Mouse (Mus musculus) neural tube, embryonic 15.5 days (tissue): ENCODE data around the gene Clock. TPM values are rescaled to one million over a fixed set of nuclear protein-coding genes. Genes with fewer than 3 reads are reported as not detected.
A peak's percentile ranks its signal among the peaks of the same experiment; 100 is the strongest.

Experiments
- ATAC-seq: fragments of 200-750 bp; cut with Nextera tagmentation; 2 replicates; pipeline ENCODE4 v1.8.0; 2017; ENCODE audit warnings: mild to moderate bottlenecking, moderate TSS enrichment, moderate library complexity; ENCODE audit not compliant: low FRiP score
- H3K27ac ChIP-seq: fragments of 300-500 bp; sonication (generic); replicated peaks from 2 replicates; pipeline ENCODE4 v1.5.1; 2015; ENCODE audit warnings: mild to moderate bottlenecking, inconsistent platforms
- H3K27me3 ChIP-seq: fragments of 300-500 bp; sonication (generic); replicated peaks from 2 replicates; pipeline ENCODE4 v1.6.1; 2015; ENCODE audit warnings: inconsistent platforms
- H3K36me3 ChIP-seq: fragments of 300-500 bp; sonication (generic); 2 replicates; pipeline ENCODE4 v1.6.1; 2015; ENCODE audit warnings: inconsistent platforms
- H3K4me1 ChIP-seq: fragments of 300-500 bp; sonication (generic); 2 replicates; pipeline ENCODE4 v1.6.1; 2015; ENCODE audit warnings: inconsistent platforms
- H3K4me2 ChIP-seq: fragments of 300-500 bp; sonication (generic); 2 replicates; pipeline ENCODE4 v1.6.1; 2015; ENCODE audit warnings: inconsistent platforms, mild to moderate bottlenecking, moderate library complexity
- H3K4me3 ChIP-seq: fragments of 300-500 bp; sonication (generic); replicated peaks from 2 replicates; pipeline ENCODE4 v1.5.1; 2015; ENCODE audit warnings: mild to moderate bottlenecking, inconsistent platforms
- H3K9ac ChIP-seq: fragments of 300-500 bp; sonication (generic); replicated peaks from 2 replicates; pipeline ENCODE4 v1.6.1; 2015; ENCODE audit warnings: mild to moderate bottlenecking, inconsistent platforms
- H3K9me3 ChIP-seq: fragments of 300-500 bp; sonication (generic); replicated peaks from 2 replicates; pipeline ENCODE4 v1.6.1; 2016; ENCODE audit warnings: inconsistent platforms
- WGBS: fragments of 180-500 bp; shearing (Covaris S2); methylation state at CpG from one replicate; pipeline ENCODE4 v1.1.7; 2015; ENCODE audit warnings: mixed read lengths; 5-methylcytosine and 5-hydroxymethylcytosine counted together
- polyA plus RNA-seq: library from polyadenylated mRNA; unstranded; fragments of >200 nt; fragmentation: Nextera tagmentation; extraction: Ambion mirVana; gene quantifications from 2 replicates; pipeline ENCODE4 v1.2.1, GENCODE M21; 2015

The Clock gene
- polyA plus RNA-seq, 1 experiment from 2014 or later, result 15.0 TPM

DNA sequence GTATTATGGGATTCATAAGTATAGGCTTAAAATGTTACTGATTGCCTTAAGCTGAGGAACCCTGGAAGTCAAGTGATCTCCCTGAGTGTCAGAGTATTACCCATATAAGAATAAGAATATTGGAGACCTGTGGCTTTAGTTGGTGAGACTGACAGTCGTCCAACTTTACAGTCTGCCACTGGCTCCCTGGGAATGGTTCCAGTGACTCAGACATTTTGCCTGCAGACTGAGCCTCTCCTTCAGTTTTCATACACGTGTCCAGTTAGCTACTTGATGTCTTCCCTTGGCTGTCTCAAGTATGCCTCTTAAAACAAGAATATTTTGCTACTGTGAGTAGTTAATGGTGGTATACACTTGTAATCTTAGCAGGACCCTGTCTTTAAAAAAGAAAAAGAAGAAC lies 3.6 kb upstream of the Clock start:
- WGBS, result 63% methylated on average over 2 of the region's 2 CpGs
- Histone ChIP-seq H3K36me3 (no peaks in the 10 kb centered on the region), H3K27ac (no peak overlapping the region), H3K4me1 (peaks cover 8% of the 10 kb centered on the region), H3K27me3 (no peaks in the 10 kb centered on the region), H3K4me2 (no peak overlapping the region), H3K9me3 (no peaks in the 10 kb centered on the region), H3K9ac (no peak overlapping the region), H3K4me3 (no peak overlapping the region)
- ATAC-seq, result no peak

DNA sequence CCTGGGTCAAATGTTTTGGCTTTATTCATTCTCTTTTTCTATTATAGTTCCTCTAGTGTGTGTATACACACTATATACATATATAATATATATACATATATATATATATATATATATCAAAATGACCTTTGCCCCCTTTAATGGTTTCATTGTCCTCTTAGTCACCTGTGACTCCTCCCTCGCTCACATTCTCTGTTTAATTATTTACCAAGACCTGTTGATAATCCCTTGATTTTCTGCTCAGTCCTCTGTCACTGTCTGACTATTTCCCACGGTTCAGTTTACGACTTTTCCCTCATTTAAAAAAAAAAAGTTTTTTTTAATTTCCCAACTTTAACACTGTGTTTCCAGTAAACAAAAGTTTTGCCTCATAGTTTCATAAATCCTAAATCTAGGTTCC lies 1.7 kb upstream of the Clock start:
- H3K36me3 ChIP-seq, result no peaks in the 10 kb centered on the region
- no peak overlapping the region for H3K27ac ChIP-seq
- no peaks in the 10 kb centered on the region for H3K27me3 ChIP-seq
- no peak overlapping the region for H3K9ac ChIP-seq
- H3K4me3 ChIP-seq, result no peak overlapping the region
- 33% methylated on average over 3 of the region's 3 CpGs for WGBS
- H3K4me1 ChIP-seq, result peaks cover 22% of the 10 kb centered on the region
- H3K4me2 ChIP-seq, result peak overlapping the region; percentile 88; the same call in 1 of the 2 replicates
- H3K9me3 ChIP-seq, result no peaks in the 10 kb centered on the region
- no peak for ATAC-seq

GRCm38 (mm10) chr5:76305616-76306015 lies 1.0 kb upstream of the Clock start:
- Histone ChIP-seq H3K4me3 (peak overlapping the region; percentile 92), H3K27me3 (no peaks in the 10 kb centered on the region), H3K27ac (0 out of 2 replicates have a peak overlapping the region, but pooled peaks have one; percentile 15), H3K36me3 (no peaks in the 10 kb centered on the region), H3K9ac (peak overlapping the region; percentile 92; the same call in 1 of the 2 replicates), H3K4me2 (peak overlapping the region; percentile 88), H3K4me1 (peaks cover 29% of the 10 kb centered on the region), H3K9me3 (no peaks in the 10 kb centered on the region)
- no peak for ATAC-seq
- under 1% methylated on average over 8 of the region's 8 CpGs for WGBS

DNA sequence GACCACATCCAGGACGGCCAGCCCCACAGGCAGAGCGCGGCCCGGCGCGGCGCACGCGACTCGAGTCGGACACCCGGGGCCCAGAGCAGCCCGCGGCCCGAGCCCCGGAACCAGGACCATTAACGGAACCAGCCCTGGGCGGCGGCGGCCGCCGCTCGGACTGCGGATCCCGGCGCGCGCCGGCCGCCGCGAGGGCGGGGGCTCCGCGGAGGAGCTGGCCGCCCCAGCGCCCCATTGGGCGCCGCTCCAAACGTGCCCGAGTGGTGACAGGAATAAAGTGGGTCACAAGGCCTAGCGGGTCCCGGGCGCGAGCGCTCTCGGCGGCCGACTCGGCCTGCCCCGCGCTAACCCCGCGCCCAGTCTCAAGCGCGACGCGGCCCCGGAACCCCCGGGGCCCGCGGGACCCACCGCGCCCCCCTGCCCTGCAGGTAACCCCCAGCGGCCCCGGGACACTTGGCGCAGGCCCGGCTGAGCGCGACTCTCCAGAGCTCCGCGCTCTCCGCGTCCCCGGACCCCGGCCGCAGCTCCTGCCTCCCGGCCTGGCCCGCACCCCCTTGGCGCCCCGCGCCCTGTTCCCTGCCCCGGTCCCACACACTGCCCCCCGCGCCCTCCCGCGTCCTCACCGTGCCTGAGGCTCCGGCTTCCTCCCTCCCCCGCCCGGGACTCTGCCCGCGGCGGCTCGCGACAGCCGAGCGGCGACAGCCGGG lies 694 bp downstream of the Clock start:
- peak overlapping the region; percentile 92 for H3K9ac ChIP-seq
- ATAC-seq, result peak; percentile 78
- no peaks in the 10 kb centered on the region for H3K36me3 ChIP-seq
- H3K9me3 ChIP-seq, result no peaks in the 10 kb centered on the region
- peaks cover 29% of the 10 kb centered on the region for H3K4me1 ChIP-seq
- peak overlapping the region; percentile 88 for H3K4me2 ChIP-seq
- no peaks in the 10 kb centered on the region for H3K27me3 ChIP-seq
- peak overlapping the region; percentile 92 for H3K4me3 ChIP-seq
- WGBS, result under 1% methylated on average over 86 of the region's 100 CpGs
- H3K27ac ChIP-seq, result peak overlapping the region; percentile 98

DNA sequence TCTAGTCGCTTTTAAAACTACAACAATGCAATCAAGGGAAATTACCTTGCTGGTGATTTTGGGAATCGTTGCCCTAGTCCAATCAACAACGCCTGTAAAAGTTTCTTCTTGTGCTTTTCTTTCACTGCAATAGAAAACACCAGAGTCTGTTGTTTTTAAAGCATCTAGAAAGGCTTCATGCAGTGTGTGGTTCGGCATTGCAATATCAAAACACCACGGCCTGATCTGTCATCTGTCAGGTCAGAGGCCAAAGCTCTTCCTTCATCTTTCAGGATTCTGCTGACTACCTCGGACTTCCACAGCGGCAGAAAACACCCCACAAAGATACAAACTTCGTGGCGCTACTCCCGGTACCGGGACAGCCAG lies 1.2 kb downstream of the Clock start:
- H3K27ac ChIP-seq, result peak overlapping the region; percentile 98
- H3K4me3 ChIP-seq, result peak overlapping the region; percentile 92
- H3K27me3 ChIP-seq, result no peaks in the 10 kb centered on the region
- H3K4me2 ChIP-seq, result peak overlapping the region; percentile 88
- H3K9me3 ChIP-seq, result no peaks in the 10 kb centered on the region
- H3K4me1 ChIP-seq, result peaks cover 29% of the 10 kb centered on the region
- whole genome bisulfite sequencing, result 1% methylated on average over 11 of the region's 11 CpGs
- H3K9ac ChIP-seq, result peak overlapping the region; percentile 92
- H3K36me3 ChIP-seq, result no peaks in the 10 kb centered on the region
- no peak for ATAC-seq

GRCm38 (mm10) chr5:76302009-76302408 lies 2.6 kb downstream of the Clock start:
- Histone ChIP-seq H3K27me3 (no peaks in the 10 kb centered on the region), H3K4me3 (no peak overlapping the region), H3K4me1 (peaks cover 29% of the 10 kb centered on the region), H3K36me3 (no peaks in the 10 kb centered on the region), H3K4me2 (peak overlapping the region; percentile 22), H3K27ac (no peak overlapping the region), H3K9ac (no peak overlapping the region), H3K9me3 (no peaks in the 10 kb centered on the region)
- ATAC-seq, result no peak
- WGBS, result 77% methylated on average over 2 of the region's 2 CpGs

DNA sequence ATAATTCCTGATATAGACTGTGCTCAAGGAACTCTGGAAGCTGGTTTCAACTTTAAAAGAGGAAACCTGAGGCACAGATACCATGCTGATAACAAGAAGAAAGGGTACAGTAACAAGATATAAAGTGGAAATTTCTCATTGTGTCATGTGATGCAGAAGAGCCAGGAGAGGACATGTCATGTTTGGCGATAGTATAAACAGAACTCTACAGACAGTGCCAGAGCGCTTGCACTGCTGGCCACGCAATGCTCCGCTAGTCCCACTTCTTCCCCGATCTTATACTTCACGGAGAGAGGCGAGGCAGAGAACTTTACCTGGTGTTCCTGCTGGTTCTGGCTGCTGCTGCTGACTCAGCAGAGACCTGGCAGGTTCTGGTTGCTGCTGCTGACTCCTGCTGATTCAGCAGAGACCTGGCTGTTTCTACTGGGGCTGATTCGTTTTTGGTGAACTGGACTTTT lies 15.3 kb downstream of the Clock start:
- H3K4me2 ChIP-seq, result no peak overlapping the region
- 85% methylated on average over 8 of the region's 8 CpGs for WGBS
- no peaks in the 10 kb centered on the region for H3K9me3 ChIP-seq
- H3K27me3 ChIP-seq, result no peaks in the 10 kb centered on the region
- ATAC-seq, result no peak
- H3K27ac ChIP-seq, result no peak overlapping the region
- H3K4me3 ChIP-seq, result no peak overlapping the region
- H3K4me1 ChIP-seq, result no peaks in the 10 kb centered on the region
- no peaks in the 10 kb centered on the region for H3K36me3 ChIP-seq
- no peak overlapping the region for H3K9ac ChIP-seq

DNA sequence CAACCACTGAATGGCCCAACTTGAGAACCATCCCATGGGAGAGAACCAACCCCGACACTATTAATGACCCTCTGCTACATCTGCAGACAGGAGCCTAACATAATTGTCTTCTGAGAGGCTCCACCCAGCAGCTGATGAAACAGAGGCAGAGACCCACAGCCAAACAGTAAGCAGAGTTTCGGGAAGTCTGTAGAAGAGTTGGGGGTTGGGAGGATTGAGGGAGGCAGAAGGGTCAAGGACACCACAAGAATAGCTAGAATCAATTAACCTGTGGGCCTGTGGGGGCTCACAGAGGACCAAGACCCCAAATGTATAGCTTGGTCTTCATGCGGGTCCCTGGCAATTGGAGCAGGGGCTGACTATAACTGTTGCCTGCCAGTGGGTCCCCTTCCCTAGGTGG lies 16.3 kb downstream of the Clock start:
- no peak for ATAC-seq
- Histone ChIP-seq H3K9me3 (no peaks in the 10 kb centered on the region), H3K4me1 (no peaks in the 10 kb centered on the region), H3K4me2 (no peak overlapping the region), H3K36me3 (no peaks in the 10 kb centered on the region), H3K27ac (no peak overlapping the region), H3K27me3 (no peaks in the 10 kb centered on the region), H3K9ac (no peak overlapping the region), H3K4me3 (no peak overlapping the region)
- 96% methylated on average over 3 of the region's 3 CpGs for WGBS

DNA sequence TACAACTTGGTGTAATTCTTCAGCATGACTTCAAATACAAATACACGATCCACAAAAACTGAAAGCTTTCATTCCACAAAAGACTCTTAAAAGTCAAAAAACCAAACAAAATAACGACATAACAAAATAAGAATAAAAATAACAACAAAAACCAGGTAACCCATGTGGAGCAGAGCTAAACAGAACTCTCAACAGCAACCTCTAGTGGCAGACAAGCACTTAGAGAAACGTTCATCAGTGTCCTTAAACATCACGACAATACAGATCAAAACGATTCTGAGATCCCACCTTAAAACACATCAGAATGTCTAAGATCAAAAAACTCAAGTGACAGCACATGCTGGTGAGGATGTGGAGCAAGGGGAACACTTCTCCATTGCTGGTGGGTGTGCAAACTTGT lies 17.5 kb downstream of the Clock start:
- H3K36me3 ChIP-seq, result no peaks in the 10 kb centered on the region
- no peaks in the 10 kb centered on the region for H3K9me3 ChIP-seq
- 79% methylated on average over 5 of the region's 5 CpGs for WGBS

GRCm38 (mm10) chr5:76285699-76286098 lies 18.9 kb downstream of the Clock start:
- 32% methylated on average over 4 of the region's 4 CpGs for WGBS
- H3K4me2 ChIP-seq, result no peak overlapping the region
- no peak overlapping the region for H3K27ac ChIP-seq
- H3K9ac ChIP-seq, result no peak overlapping the region
- no peaks in the 10 kb centered on the region for H3K36me3 ChIP-seq
- H3K27me3 ChIP-seq, result no peaks in the 10 kb centered on the region
- no peaks in the 10 kb centered on the region for H3K9me3 ChIP-seq
- no peak for ATAC-seq
- no peaks in the 10 kb centered on the region for H3K4me1 ChIP-seq
- no peak overlapping the region for H3K4me3 ChIP-seq

More for the DNA sequence above, 17.5 kb downstream of the Clock start:
- Histone ChIP-seq H3K9ac (no peak overlapping the region), H3K4me3 (no peak overlapping the region), H3K27ac (no peak overlapping the region), H3K27me3 (no peaks in the 10 kb centered on the region), H3K4me2 (no peak overlapping the region), H3K4me1 (no peaks in the 10 kb centered on the region)
- no peak for ATAC-seq

DNA sequence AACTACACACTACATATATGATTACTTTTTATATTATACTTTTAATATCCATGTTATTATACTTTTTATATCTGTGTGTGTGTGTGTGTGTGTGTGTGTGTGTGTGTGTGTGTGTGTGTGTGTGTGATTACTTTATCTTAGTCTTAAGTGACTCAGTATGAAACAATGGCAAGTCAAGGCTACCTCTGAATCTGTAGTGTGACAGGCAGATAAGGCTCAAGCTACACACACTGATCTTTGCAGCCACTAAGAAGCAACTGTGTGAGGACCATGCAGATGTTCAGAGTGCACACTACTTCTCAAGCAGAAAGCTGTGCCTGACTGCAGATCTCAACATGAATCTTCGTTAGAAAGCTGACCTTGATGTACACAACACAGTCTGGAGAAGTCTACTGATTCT lies 20.7 kb downstream of the Clock start:
- Histone ChIP-seq H3K9me3 (no peaks in the 10 kb centered on the region), H3K9ac (no peak overlapping the region), H3K36me3 (no peaks in the 10 kb centered on the region), H3K4me2 (no peak overlapping the region), H3K4me3 (no peak overlapping the region), H3K27me3 (no peaks in the 10 kb centered on the region), H3K4me1 (no peaks in the 10 kb centered on the region), H3K27ac (no peak overlapping the region)
- ATAC-seq, result no peak
- WGBS, result 93% methylated on average over 1 of the region's 1 CpGs

- 83% methylated on average over 4 of the region's 4 CpGs for WGBS
- Histone ChIP-seq H3K4me3 (no peak overlapping the region), H3K36me3 (no peaks in the 10 kb centered on the region), H3K27ac (no peak overlapping the region), H3K9ac (no peak overlapping the region), H3K4me1 (no peaks in the 10 kb centered on the region), H3K27me3 (no peaks in the 10 kb centered on the region), H3K4me2 (no peak overlapping the region), H3K9me3 (no peaks in the 10 kb centered on the region)
- no peak for ATAC-seq
Observed at GRCm38 (mm10) chr5:76274977-76275376, 29.6 kb downstream of the Clock start.
